Mouse (Mus musculus) thymus, adult 2 months (tissue): ENCODE data around the gene Olfr1047. TPM values are rescaled to one million over a fixed set of nuclear protein-coding genes. Genes with fewer than 3 reads are reported as not detected.
"Not testable (repeated sequence)": the region's sequence is repeated elsewhere in the genome, so short reads cannot be mapped to it uniquely, and the experiment has no call there.

Experiments
- DNase-seq: peaks from one replicate; pipeline ENCODE4 v3.0.0; 2021
- H3K27ac ChIP-seq: fragments of 200-500 bp; 2 replicates; pipeline ENCODE4 v1.5.1; 2012; ENCODE audit warnings: low read length, control low read depth; ENCODE audit not compliant: control insufficient read depth, insufficient read depth
- H3K27me3 ChIP-seq: fragments of 200-500 bp; 2 replicates; pipeline ENCODE4 v1.6.1; 2012; ENCODE audit warnings: mild to moderate bottlenecking, low read length, moderate library complexity, mixed read lengths; ENCODE audit not compliant: control insufficient read depth, insufficient read depth
- H3K36me3 ChIP-seq: fragments of 200-500 bp; 2 replicates; pipeline ENCODE4 v1.6.1; 2012; ENCODE audit warnings: mild to moderate bottlenecking, low read length, moderate library complexity; ENCODE audit not compliant: control insufficient read depth, insufficient read depth
- H3K4me1 ChIP-seq: fragments of 200-500 bp; replicated peaks from 2 replicates; pipeline ENCODE4 v1.6.1; 2012; ENCODE audit warnings: low read length; ENCODE audit not compliant: control insufficient read depth, insufficient read depth
- H3K4me3 ChIP-seq: fragments of 200-500 bp; 2 replicates; pipeline ENCODE4 v1.5.1; 2012; ENCODE audit warnings: mild to moderate bottlenecking, low read length, control low read depth, moderate library complexity; ENCODE audit not compliant: control insufficient read depth, insufficient read depth
- CTCF ChIP-seq: fragments of 200-500 bp; IDR thresholded peaks from 2 replicates; pipeline ENCODE4 v1.5.1; 2012; ENCODE audit warnings: mild to moderate bottlenecking, control low read depth, low read length, moderate library complexity, borderline replicate concordance; ENCODE audit not compliant: control insufficient read depth, poor library complexity, insufficient read depth; ENCODE audit errors: extremely low read depth
- POLR2A ChIP-seq: fragments of 200-500 bp; IDR thresholded peaks from 2 replicates; pipeline ENCODE4 v1.6.1; 2012; ENCODE audit warnings: mild to moderate bottlenecking, low read length, control low read depth, moderate library complexity; ENCODE audit not compliant: control insufficient read depth, poor library complexity, insufficient read depth; ENCODE audit errors: extremely low read depth
- WGBS: fragments of 180-500 bp; shearing (Covaris S2); methylation state at CpG from one replicate; pipeline ENCODE4 v1.1.7; 2018; 5-methylcytosine and 5-hydroxymethylcytosine counted together
- polyA plus RNA-seq: library from polyadenylated mRNA; depleted of rRNA; stranded (reverse); fragments of >200 nt; gene quantifications from 2 replicates; pipeline ENCODE4 v1.2.3, GENCODE M21; 2012; rRNA removed

Olfr1047 gene
- polyA plus RNA-seq, result not detected in 2 replicates

DNA sequence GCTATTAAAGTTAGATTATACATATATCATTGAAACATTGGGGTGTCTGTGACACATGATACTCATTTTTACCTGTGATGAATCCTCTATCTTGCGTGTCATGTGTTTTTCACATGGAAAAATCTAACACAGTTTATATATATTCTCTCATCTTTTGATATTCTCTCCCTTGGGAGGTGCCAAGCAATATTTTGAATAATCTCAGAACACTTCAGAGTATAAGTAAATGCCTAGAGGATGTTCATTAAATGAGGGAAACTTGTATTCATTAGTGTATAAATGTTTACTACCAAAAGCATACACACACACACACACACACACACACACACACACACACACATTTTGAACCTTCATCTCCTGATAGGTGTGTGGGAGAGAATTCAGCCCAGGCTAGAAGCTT is at the start of gene Olfr1047:
Gene Olfr1047 (minus strand): TSS at position 101 of the 400 bp plus-strand sequence.
- no peak within 1 kb of the TSS for H3K27ac ChIP-seq
- TF ChIP-seq POLR2A (no peak), CTCF (no peak)
- no peak for DNase-seq
- no peaks in the 10 kb centered on the region for H3K27me3 ChIP-seq
- no peaks in the 10 kb centered on the region for H3K4me1 ChIP-seq
- H3K4me3 ChIP-seq, result no peak within 1 kb of the TSS
- no peaks in the 10 kb centered on the region for H3K36me3 ChIP-seq
- 92% methylated on average over 1 of the region's 1 CpGs for WGBS

DNA sequence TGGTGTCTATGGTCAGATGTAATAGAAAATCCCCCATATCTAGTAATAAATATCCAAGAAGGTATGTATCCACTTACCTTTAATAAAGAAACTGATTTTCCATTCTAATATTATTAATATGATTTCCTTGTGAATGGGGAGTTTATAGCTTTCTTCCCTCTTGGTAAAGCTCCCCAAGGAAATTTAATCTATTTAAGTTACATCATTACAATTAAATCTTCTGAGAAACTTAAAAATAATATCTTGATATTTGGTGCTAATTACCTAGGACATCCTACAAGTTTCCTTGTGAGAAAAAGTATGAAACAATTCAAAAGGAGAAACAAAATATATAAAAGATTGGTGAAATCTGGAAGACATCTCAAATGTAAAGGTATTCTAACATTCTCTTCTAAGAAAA is 47.8 kb upstream of the Olfr1047 start, which contains the start of gene Olfr1051:
Gene Olfr1051 (minus strand): TSS at position 101 of the 400 bp plus-strand sequence.
- H3K4me3 ChIP-seq, H3K27me3 ChIP-seq, H3K36me3 ChIP-seq, DNase-seq, H3K27ac ChIP-seq, H3K4me1 ChIP-seq: not testable (repeated sequence)

DNA sequence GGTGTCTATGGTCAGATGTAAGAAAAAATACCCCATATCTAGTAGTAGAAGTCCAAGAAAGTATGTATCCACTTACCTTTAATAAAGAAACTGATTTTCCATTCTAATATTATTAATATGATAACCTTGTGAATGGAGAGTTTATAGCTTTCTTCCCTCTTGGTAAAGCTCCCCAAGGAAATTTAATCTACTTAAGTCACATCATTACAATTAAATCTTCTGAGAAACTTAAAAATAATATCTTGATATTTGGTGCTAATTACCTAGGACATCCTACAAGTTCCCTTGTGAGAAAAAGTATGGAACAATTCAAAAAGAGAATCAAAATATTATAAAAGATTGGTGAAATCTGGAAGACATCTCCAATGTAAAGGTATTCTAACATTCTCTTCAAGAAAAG is 27.0 kb upstream of the Olfr1047 start, which contains the start of gene Olfr1049:
Gene Olfr1049 (minus strand): TSS at position 101 of the 400 bp plus-strand sequence.
- not testable (repeated sequence) for H3K27ac ChIP-seq, H3K4me1 ChIP-seq, H3K36me3 ChIP-seq, DNase-seq, H3K4me3 ChIP-seq, H3K27me3 ChIP-seq

DNA sequence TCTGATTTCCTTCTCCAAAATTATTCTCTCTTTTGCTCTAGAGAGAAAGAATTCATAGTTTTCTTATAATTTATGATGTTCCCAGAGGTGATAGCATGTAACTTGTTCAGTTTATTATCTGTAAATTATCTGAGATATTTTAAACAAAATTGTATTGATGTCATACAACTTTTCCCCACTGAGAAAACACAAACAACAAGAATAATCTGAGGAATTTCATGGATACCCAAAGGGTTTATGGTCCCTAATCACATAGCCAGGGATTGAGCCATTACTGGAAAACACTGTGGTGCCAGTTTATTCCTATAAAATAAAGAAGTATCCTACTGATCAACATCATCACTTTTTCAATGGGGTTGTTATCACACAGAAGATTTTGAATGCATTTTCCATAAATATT is 9.0 kb upstream of the Olfr1047 start, which contains the start of gene Olfr1048:
Gene Olfr1048 (minus strand): TSS at position 101 of the 400 bp plus-strand sequence.
- H3K4me1 ChIP-seq, result no peaks in the 10 kb centered on the region
- no peak for DNase-seq
- TF ChIP-seq CTCF (no peak), POLR2A (no peak)

DNA sequence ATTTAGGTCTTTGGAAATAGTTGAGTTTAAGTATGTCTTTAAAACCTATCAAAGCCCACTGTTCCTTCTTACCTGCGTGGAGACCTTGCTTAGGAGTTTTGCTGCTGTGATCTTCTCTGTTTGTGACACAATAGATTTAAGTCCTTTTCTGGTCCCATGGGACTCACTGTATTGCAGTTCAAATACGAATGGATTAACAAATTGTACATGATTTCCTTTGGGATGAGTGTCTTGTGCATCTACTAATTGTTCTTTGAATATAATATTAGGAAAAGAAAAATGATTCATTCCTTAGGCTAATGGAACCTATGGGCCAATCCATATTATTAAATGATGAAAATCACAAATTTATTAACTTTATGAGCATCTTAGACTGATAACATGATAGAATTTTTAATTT is 12.0 kb downstream of the Olfr1047 start, which contains the start of gene Olfr1046:
Gene Olfr1046 (minus strand): TSS at position 101 of the 400 bp plus-strand sequence.
- Histone ChIP-seq H3K27me3 (no peaks in the 10 kb centered on the region), H3K36me3 (no peaks in the 10 kb centered on the region), H3K4me1 (no peaks in the 10 kb centered on the region), H3K4me3 (no peak within 1 kb of the TSS), H3K27ac (no peak within 1 kb of the TSS)
- TF ChIP-seq CTCF (no peak), POLR2A (no peak)
- 72% methylated on average over 2 of the region's 2 CpGs for WGBS
- no peak for DNase-seq

More for the DNA sequence above, 9.0 kb upstream of the Olfr1047 start, which contains the start of gene Olfr1048:
- H3K4me3 ChIP-seq, result no peak within 1 kb of the TSS
- H3K36me3 ChIP-seq, result no peaks in the 10 kb centered on the region
- no peaks in the 10 kb centered on the region for H3K27me3 ChIP-seq
- H3K27ac ChIP-seq, result no peak within 1 kb of the TSS

DNA sequence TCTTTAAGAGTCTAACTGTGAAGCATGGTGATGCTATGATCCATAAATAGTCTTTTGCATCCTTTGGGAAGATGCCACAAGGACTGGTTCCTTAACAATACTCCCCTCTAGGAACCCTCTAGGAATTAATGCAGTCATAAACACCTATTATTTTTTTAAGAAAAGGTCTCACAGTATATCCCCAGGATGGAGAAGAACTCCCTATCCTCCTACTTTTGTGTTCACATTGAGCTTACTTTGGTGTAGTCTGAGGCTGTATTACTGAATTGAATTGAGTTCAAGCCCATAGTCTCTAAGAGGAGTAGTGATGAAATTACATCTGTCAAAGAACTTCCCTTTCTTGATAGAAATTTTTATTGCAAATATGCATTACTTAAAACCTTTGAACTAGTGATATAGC is 28.3 kb downstream of the Olfr1047 start, which contains the start of gene Olfr1045:
Gene Olfr1045 (minus strand): TSS at position 101 of the 400 bp plus-strand sequence.
- no peaks in the 10 kb centered on the region for H3K4me1 ChIP-seq
- TF ChIP-seq CTCF (no peak), POLR2A (no peak)
- H3K27me3 ChIP-seq, result no peaks in the 10 kb centered on the region
- H3K27ac ChIP-seq, result no peak within 1 kb of the TSS
- no peaks in the 10 kb centered on the region for H3K36me3 ChIP-seq
- no peak for DNase-seq
- no peak within 1 kb of the TSS for H3K4me3 ChIP-seq

DNA sequence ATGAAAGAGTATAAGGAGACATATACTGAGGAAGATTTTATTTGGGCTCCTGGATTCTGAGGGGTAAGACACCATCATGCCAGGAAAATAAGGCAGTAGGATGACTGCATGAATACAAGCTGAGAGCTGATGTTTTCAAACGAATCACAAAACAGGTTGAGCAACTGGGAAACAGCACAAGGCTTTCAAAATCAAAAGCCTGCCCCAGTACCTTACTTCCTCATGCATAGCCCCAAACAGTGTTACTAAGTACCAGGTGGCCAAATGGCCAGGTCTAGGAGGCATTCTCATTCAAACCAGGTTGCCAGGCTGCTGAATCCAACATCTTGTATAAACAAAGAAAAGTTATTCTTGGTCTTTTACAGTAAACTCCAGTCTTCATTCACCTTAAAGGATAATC is 35.3 kb downstream of the Olfr1047 start:
- no peaks in the 10 kb centered on the region for H3K4me1 ChIP-seq
- no peaks in the 10 kb centered on the region for H3K36me3 ChIP-seq
- no peaks in the 10 kb centered on the region for H3K27me3 ChIP-seq
- H3K4me3 ChIP-seq, result no peak overlapping the region
- TF ChIP-seq POLR2A (no peak), CTCF (no peak)
- 59% methylated on average over 1 of the region's 1 CpGs for WGBS
- no peak overlapping the region for H3K27ac ChIP-seq
- no peak for DNase-seq
